Mouse (Mus musculus) spleen, adult 2 months (tissue): Measurements from ENCODE around the gene Adamts18.

ENCODE experiments used
- CTCF ChIP-seq: fragments of 200-500 bp; IDR thresholded peaks from 2 replicates; pipeline ENCODE4 v1.5.1; 2011; ENCODE audit warnings: mild to moderate bottlenecking, inconsistent platforms; ENCODE audit not compliant: insufficient read depth, insufficient read length, insufficient replicate concordance; ENCODE audit errors: extremely low read depth
- POLR2A ChIP-seq: fragments of 200-500 bp; IDR thresholded peaks from 2 replicates; pipeline ENCODE4 v1.6.1; 2011; ENCODE audit warnings: low read depth, low read length, inconsistent platforms

- TF ChIP-seq POLR2A (no peak), CTCF (no peak)
Observed at GRCm38 (mm10) chr8:113811521-113811920, 37.0 kb downstream of the Adamts18 start.
